Mouse (Mus musculus) neural tube, embryonic 15.5 days (tissue): ENCODE results near the gene Ddit4l. TPM values are rescaled to one million over a fixed set of nuclear protein-coding genes. Genes with fewer than 3 reads are reported as not detected.
"Not testable (repeated sequence)": the region's sequence is repeated elsewhere in the genome, so short reads cannot be mapped to it uniquely, and the experiment has no call there.

Experiments
- ATAC-seq: fragments of 200-750 bp; cut with Nextera tagmentation; 2 replicates; pipeline ENCODE4 v1.8.0; 2017; ENCODE audit warnings: mild to moderate bottlenecking, moderate TSS enrichment, moderate library complexity; ENCODE audit not compliant: low FRiP score
- H3K27ac ChIP-seq: fragments of 300-500 bp; sonication (generic); replicated peaks from 2 replicates; pipeline ENCODE4 v1.5.1; 2015; ENCODE audit warnings: mild to moderate bottlenecking, inconsistent platforms
- H3K27me3 ChIP-seq: fragments of 300-500 bp; sonication (generic); replicated peaks from 2 replicates; pipeline ENCODE4 v1.6.1; 2015; ENCODE audit warnings: inconsistent platforms
- H3K36me3 ChIP-seq: fragments of 300-500 bp; sonication (generic); 2 replicates; pipeline ENCODE4 v1.6.1; 2015; ENCODE audit warnings: inconsistent platforms
- H3K4me1 ChIP-seq: fragments of 300-500 bp; sonication (generic); 2 replicates; pipeline ENCODE4 v1.6.1; 2015; ENCODE audit warnings: inconsistent platforms
- H3K4me2 ChIP-seq: fragments of 300-500 bp; sonication (generic); 2 replicates; pipeline ENCODE4 v1.6.1; 2015; ENCODE audit warnings: inconsistent platforms, mild to moderate bottlenecking, moderate library complexity
- H3K4me3 ChIP-seq: fragments of 300-500 bp; sonication (generic); replicated peaks from 2 replicates; pipeline ENCODE4 v1.5.1; 2015; ENCODE audit warnings: mild to moderate bottlenecking, inconsistent platforms
- H3K9ac ChIP-seq: fragments of 300-500 bp; sonication (generic); replicated peaks from 2 replicates; pipeline ENCODE4 v1.6.1; 2015; ENCODE audit warnings: mild to moderate bottlenecking, inconsistent platforms
- H3K9me3 ChIP-seq: fragments of 300-500 bp; sonication (generic); replicated peaks from 2 replicates; pipeline ENCODE4 v1.6.1; 2016; ENCODE audit warnings: inconsistent platforms
- WGBS: fragments of 180-500 bp; shearing (Covaris S2); methylation state at CpG from one replicate; pipeline ENCODE4 v1.1.7; 2015; ENCODE audit warnings: mixed read lengths; 5-methylcytosine and 5-hydroxymethylcytosine counted together
- microRNA-seq: library from miRNA; unstranded; fragments of <30 nt; microRNA quantifications from one replicate; pipeline ENCODE4, GENCODE M21; 2017
- polyA plus RNA-seq: library from polyadenylated mRNA; unstranded; fragments of >200 nt; fragmentation: Nextera tagmentation; extraction: Ambion mirVana; gene quantifications from 2 replicates; pipeline ENCODE4 v1.2.1, GENCODE M21; 2015

Ddit4l gene
- polyA plus RNA-seq, 1 experiment from 2014 or later, result 15.4 TPM

DNA sequence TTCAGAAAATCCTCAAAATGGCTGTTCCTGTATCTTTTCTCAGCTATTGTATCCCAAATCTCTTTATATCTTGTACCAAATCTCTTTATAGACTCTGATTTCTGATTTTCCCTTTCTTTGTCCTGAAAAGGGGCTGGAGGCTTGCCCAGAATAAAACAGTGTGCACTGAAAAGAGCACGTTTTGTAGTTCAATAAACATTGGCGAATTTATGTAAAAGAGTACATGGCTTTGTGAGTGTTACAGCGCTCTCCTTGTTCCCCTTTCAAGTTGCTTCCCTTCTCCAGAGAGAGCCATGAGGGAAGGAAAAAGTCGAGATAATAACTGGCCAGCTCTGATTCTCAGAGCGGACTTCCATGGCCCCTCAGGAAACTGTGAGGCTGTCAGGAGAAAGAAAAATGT lies 27.7 kb downstream of the Ddit4l start:
- Histone ChIP-seq H3K9ac (no peak overlapping the region), H3K4me1 (no peaks in the 10 kb centered on the region), H3K27ac (0 out of 2 replicates have a peak overlapping the region, but pooled peaks have one; percentile 11), H3K9me3 (no peaks in the 10 kb centered on the region), H3K36me3 (no peaks in the 10 kb centered on the region), H3K4me3 (no peak overlapping the region), H3K4me2 (no peak overlapping the region), H3K27me3 (no peaks in the 10 kb centered on the region)
- WGBS, result 48% methylated on average over 5 of the region's 5 CpGs
- no peak for ATAC-seq

DNA sequence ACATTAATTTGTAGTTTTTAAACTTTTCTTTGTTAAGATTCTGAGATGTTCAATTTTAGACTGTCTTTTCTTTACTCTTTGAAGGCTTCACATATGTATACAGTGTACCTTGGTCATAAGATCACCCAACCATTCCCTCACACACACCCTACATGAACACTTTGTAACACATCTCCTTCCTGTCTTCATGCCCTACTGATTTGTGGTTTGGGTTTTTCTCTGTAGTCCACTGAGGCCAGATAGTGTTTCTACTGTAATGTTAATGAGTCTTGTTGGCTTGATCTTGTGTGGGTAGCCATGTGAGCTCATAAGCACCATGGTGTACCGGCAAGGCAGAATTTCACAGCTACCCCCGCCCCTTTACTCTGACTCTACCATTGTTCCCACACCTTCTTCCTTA lies 31.4 kb downstream of the Ddit4l start:
- no peaks in the 10 kb centered on the region for H3K36me3 ChIP-seq
- WGBS, result 93% methylated on average over 2 of the region's 2 CpGs
- no peaks in the 10 kb centered on the region for H3K4me1 ChIP-seq
- H3K4me2 ChIP-seq, result no peak overlapping the region
- no peak overlapping the region for H3K4me3 ChIP-seq
- H3K9me3 ChIP-seq, result no peaks in the 10 kb centered on the region
- no peak for ATAC-seq
- no peaks in the 10 kb centered on the region for H3K27me3 ChIP-seq
- H3K9ac ChIP-seq, result no peak overlapping the region
- H3K27ac ChIP-seq, result no peak overlapping the region

DNA sequence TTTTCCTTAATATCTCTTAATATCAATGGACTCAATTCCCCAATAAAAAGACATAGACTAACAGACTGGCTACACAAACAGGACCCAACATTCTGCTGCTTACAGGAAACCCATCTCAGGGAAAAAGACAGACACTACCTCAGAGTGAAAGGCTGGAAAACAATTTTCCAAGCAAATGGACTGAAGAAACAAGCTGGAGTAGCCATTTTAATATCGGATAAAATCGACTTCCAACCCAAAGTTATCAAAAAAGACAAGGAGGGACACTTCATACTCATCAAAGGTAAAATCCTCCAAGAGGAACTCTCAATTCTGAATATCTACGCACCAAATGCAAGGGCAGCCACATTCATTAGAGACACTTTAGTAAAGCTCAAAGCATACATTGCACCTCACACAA lies 49.8 kb downstream of the Ddit4l start, which contains the start of gene Gm21962:
Gm21962 (plus strand) TSS at position 301 of the 400 bp plus-strand sequence.
- H3K9me3 ChIP-seq, H3K9ac ChIP-seq, H3K4me3 ChIP-seq, H3K4me1 ChIP-seq, H3K27ac ChIP-seq, ATAC-seq, H3K27me3 ChIP-seq, H3K4me2 ChIP-seq, H3K36me3 ChIP-seq: not testable (repeated sequence)
- WGBS, result no CpG with 5 or more reads among the region's 3 CpGs

Small RNA genes within 50 kb of the gene (microRNA-seq; reads per million reads assigned to microRNA genes)
- not detected for gene Gm22468

Other genes with a start within 250 kb of the Ddit4l start
- not detected in 2 replicates for gene Gm21962, start 49.9 kb downstream of the Ddit4l start, polyA plus RNA-seq
- gene H2afz, start 242.9 kb downstream of the Ddit4l start, polyA plus RNA-seq, result 714 and 880 TPM in 2 replicates
- 15.1 and 17.8 TPM in 2 replicates for gene Dnajb14, start 246.1 kb downstream of the Ddit4l start, polyA plus RNA-seq